Mouse (Mus musculus): ENCODE measurements around the gene Dcst1.

DNA sequence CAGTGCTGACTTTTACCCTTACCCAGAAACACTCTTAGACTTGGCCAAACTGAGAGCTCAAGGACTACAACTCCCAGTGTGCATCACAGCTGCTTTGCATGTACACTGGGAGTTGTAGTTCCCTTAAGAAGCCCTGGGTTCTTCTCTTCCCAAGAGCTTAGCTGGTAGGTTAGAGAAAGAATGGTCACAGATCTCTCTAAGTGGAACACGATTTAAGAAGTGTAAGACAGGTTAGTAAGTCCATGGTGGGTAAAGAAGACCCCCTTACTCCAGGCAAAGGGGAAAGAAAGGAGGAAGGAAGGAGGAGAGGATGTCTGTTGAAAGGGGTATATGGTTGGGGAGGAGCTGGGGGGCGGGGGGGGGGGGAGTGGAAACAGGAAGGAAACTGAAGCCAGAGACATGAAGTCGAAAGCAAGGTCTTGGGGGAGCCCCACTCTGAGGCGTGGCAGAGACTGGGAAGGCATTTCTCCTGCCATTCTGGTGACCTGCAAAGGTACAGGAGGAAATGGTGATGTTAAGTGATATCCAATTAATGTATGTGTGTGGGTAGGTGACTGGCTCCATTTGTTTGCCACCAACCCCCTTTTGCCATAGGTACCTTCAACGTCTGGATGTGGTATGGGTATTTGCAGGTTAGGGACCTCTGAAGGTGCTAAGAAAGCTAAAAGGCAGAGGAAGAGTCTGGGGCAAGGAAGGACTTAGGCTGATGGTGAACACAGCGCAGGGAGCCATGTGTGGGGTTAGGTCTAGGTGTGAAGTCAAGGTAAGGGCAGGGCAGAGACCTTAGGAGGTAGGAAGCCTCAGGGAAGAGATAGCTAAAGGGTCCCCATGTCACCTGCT, 24.1 kb upstream of the Dcst1 start:
- TF ChIP-seq CTCF (IDR thresholded peaks at IDR 0.05; ENCODE audit: control insufficient read depth, insufficient read depth, insufficient read length) (no peak), USF1 (IDR thresholded peaks at IDR 0.05; ENCODE audit: low read depth) (no peak), MYOD1 (IDR thresholded peaks at IDR 0.05; ENCODE audit: control insufficient read depth, insufficient read length, low read depth) (no peak), MYOG (IDR thresholded peaks at IDR 0.05; ENCODE audit: control insufficient read depth, extremely low read depth, insufficient read length) (no peak), MAX (IDR thresholded peaks at IDR 0.05) (no peak)
